Mouse (Mus musculus): Measurements from ENCODE around the gene Cpne2. TPM values are rescaled to one million over a fixed set of nuclear protein-coding genes. Genes with fewer than 3 reads are reported as not detected.

Gene Cpne2
- total and polyA plus RNA-seq, 3 experiments = 17.2 to 87.2 (median 26.0) TPM

- DNase-seq = no peak
Observed at GRCm38 (mm10) chr8:94581820-94582483, 49.2 kb downstream of the Cpne2 start.

- no peak for DNase-seq
Observed at GRCm38 (mm10) chr8:94582569-94582968, 49.8 kb downstream of the Cpne2 start.

GRCm38 (mm10) chr8:94584238-94584817 lies 51.5 kb downstream of the Cpne2 start:
- peak; percentile 56 for DNase-seq

- no peak for DNase-seq
Observed at GRCm38 (mm10) chr8:94591691-94592090, 58.9 kb downstream of the Cpne2 start.

GRCm38 (mm10) chr8:94594211-94594610 lies 61.4 kb downstream of the Cpne2 start:
- no peak for DNase-seq

- DNase-seq = no peak
Observed at GRCm38 (mm10) chr8:94600478-94600877, 67.7 kb downstream of the Cpne2 start.

- no peak for DNase-seq
Observed at GRCm38 (mm10) chr8:94601034-94601606, 68.3 kb downstream of the Cpne2 start.

GRCm38 (mm10) chr8:94601607-94602385 lies 69.0 kb downstream of the Cpne2 start, which contains the start of the genes Rspry1 and Fam192a:
Gene Rspry1, plus strand, starts transcription at chr8:94601937.
Gene Fam192a, minus strand, starts transcription at chr8:94601997.
- peak; percentile 100 for DNase-seq

GRCm38 (mm10) chr8:94602471-94603131 lies 69.8 kb downstream of the Cpne2 start:
- peak; percentile 53 for DNase-seq

- no peak for DNase-seq
Observed at GRCm38 (mm10) chr8:94604030-94604429, 71.2 kb downstream of the Cpne2 start.

- DNase-seq = no peak
Observed at GRCm38 (mm10) chr8:94607064-94607463, 74.3 kb downstream of the Cpne2 start.

Small RNA genes lying within 50 kb of the gene (microRNA-seq; reads per million reads assigned to microRNA genes)
- 0 reads per million in 2 experiments for gene Mir7072

Other genes with a start within 250 kb of the Cpne2 start
- under 1 TPM in 1 of 2 experiments, not detected in 1; 0.12 TPM for gene Slc12a3, start 203.8 kb upstream of the Cpne2 start, total RNA-seq (2021)
- 0.10 TPM in 1 of 2 replicates, not detected in the other for gene Slc12a3, start 203.8 kb upstream of the Cpne2 start, polyA plus RNA-seq (2012; rRNA removed)
- 100 to 1,000 TPM in 1 of 2 experiments, 10 to 100 TPM in 1; 99.0 to 141 TPM for gene Herpud1, start 146.6 kb upstream of the Cpne2 start, total RNA-seq (2021)
- gene Herpud1, start 146.6 kb upstream of the Cpne2 start, polyA plus RNA-seq (2012; rRNA removed) = 188 and 195 TPM in 2 replicates
- gene Nlrc5, start 98.6 kb upstream of the Cpne2 start, total RNA-seq (2021) = 1 to 10 TPM; 5.2 to 7.9 TPM
- gene Nlrc5, start 98.6 kb upstream of the Cpne2 start, polyA plus RNA-seq (2012; rRNA removed) = 6.2 and 7.5 TPM in 2 replicates
- gene Rspry1, start 68.9 kb downstream of the Cpne2 start, total RNA-seq (2021) = 10 to 100 TPM; 18.6 to 25.3 TPM
- gene Rspry1, start 68.9 kb downstream of the Cpne2 start, polyA plus RNA-seq (2012; rRNA removed) = 3.7 and 4.0 TPM in 2 replicates
- 10 to 100 TPM; 37.2 to 48.4 TPM for gene Fam192a, start 69.0 kb downstream of the Cpne2 start, total RNA-seq (2021)
- 20.5 and 31.9 TPM in 2 replicates for gene Fam192a, start 69.0 kb downstream of the Cpne2 start, polyA plus RNA-seq (2012; rRNA removed)
- gene Arl2bp, start 133.6 kb downstream of the Cpne2 start, total RNA-seq (2021) = 10 to 100 TPM; 86.3 to 88.6 TPM
- 91.9 and 92.2 TPM in 2 replicates for gene Arl2bp, start 133.6 kb downstream of the Cpne2 start, polyA plus RNA-seq (2012; rRNA removed)
- gene Pllp, start 163.3 kb downstream of the Cpne2 start, total RNA-seq (2021) = 1 to 10 TPM in 1 of 2 experiments, under 1 TPM in 1; 0.49 to 1.1 TPM
- 1.5 and 2.6 TPM in 2 replicates for gene Pllp, start 163.3 kb downstream of the Cpne2 start, polyA plus RNA-seq (2012; rRNA removed)
- gene Ccl22, start 212.6 kb downstream of the Cpne2 start, total RNA-seq (2021) = not detected
- 0.44 and 0.55 TPM in 2 replicates for gene Ccl22, start 212.6 kb downstream of the Cpne2 start, polyA plus RNA-seq (2012; rRNA removed)
- gene Cx3cl1, start 239.0 kb downstream of the Cpne2 start, total RNA-seq (2021) = 10 to 100 TPM; 29.3 to 48.2 TPM
- 116 and 153 TPM in 2 replicates for gene Cx3cl1, start 239.0 kb downstream of the Cpne2 start, polyA plus RNA-seq (2012; rRNA removed)

Data from adrenal gland, adult 2 months (tissue).